Mouse (Mus musculus): Measurements from ENCODE around the gene Myo9b. TPM values are rescaled to one million over a fixed set of nuclear protein-coding genes. Genes with fewer than 3 reads are reported as not detected.

The Myo9b gene
- polyA plus RNA-seq, 1 experiment: 107 TPM

DNA sequence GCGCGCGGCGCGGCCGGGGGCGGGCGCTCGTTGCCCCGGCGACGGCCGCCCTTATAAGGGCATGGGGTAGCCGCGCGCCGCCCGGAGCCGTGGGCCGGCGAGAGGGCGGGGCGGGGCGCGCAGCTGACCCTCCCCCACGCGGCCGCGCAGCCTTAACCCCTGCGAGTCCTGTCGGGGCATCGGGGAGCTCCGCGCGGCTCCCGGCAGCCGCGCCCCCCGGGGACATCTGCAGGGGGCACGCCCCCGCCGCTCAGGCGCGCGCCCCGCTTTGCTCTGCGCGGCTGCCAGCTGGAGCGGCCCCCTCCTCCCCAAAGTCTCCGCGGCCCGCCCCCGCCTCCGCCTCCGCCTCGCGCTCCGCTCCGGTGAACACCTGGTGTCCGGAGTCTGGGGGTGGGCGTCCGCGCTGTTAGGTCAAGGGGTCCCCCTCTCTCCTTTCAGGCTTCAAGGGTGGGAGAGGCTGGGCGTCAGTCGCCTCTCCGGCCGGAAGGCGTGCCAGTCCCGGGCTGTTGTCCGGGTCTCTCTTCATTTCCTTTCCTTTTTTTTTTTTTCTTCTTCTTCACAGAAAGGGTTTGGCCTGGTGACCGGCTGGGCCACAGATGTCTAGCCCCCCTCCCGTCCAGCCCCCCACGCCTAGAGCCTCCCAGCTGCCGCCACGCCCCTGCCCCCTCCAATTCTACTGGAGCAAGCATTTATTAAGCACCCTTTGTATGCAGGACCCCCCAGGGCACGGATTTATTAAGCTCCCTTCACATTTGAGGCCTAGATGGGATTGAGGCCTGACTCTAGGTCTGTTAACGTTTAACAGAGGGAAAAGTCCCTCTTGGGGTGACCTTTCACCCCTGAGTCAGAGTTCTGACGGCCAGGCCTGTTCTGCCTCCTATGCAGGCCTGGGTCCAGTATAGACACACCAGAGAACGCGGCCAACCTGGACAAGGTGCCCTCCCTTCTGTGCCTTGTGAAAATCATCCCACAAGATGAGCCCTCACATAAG lies 109.8 kb downstream of the Myo9b start:
- peak overlapping the region; percentile 78 for H3K4me3 ChIP-seq (ENCODE audit: insufficient read depth, low read length)
- TF ChIP-seq POLR2A (IDR thresholded peaks at IDR 0.05; ENCODE audit: borderline replicate concordance, low read depth, low read length): no peak
- TF ChIP-seq CTCF (IDR thresholded peaks at IDR 0.05; ENCODE audit: low read depth, low read length): no peak
- H3K27ac ChIP-seq (ENCODE audit: insufficient read depth, low read depth, low read length): peak overlapping the region; percentile 9; the same call in 1 of the 2 replicates
- peaks cover 13% of the 10 kb centered on the region for H3K4me1 ChIP-seq (ENCODE audit: control insufficient read depth, insufficient read depth, low read length)

GRCm38 (mm10) chr8:71383396-71383795 lies 110.9 kb downstream of the Myo9b start:
- no peak overlapping the region for H3K27ac ChIP-seq (ENCODE audit: insufficient read depth, low read depth, low read length)
- no peak overlapping the region for H3K4me3 ChIP-seq (ENCODE audit: insufficient read depth, low read length)
- peaks cover 22% of the 10 kb centered on the region for H3K4me1 ChIP-seq (ENCODE audit: control insufficient read depth, insufficient read depth, low read length)
- TF ChIP-seq POLR2A (IDR thresholded peaks at IDR 0.05; ENCODE audit: borderline replicate concordance, low read depth, low read length): no peak
- no peak for TF ChIP-seq CTCF (IDR thresholded peaks at IDR 0.05; ENCODE audit: low read depth, low read length)

GRCm38 (mm10) chr8:71383860-71384259 lies 111.3 kb downstream of the Myo9b start:
- no peak overlapping the region for H3K4me3 ChIP-seq (ENCODE audit: insufficient read depth, low read length)
- peaks cover 26% of the 10 kb centered on the region for H3K4me1 ChIP-seq (ENCODE audit: control insufficient read depth, insufficient read depth, low read length)
- no peak for TF ChIP-seq POLR2A (IDR thresholded peaks at IDR 0.05; ENCODE audit: borderline replicate concordance, low read depth, low read length)
- no peak for TF ChIP-seq CTCF (IDR thresholded peaks at IDR 0.05; ENCODE audit: low read depth, low read length)
- no peak overlapping the region for H3K27ac ChIP-seq (ENCODE audit: insufficient read depth, low read depth, low read length)

DNA sequence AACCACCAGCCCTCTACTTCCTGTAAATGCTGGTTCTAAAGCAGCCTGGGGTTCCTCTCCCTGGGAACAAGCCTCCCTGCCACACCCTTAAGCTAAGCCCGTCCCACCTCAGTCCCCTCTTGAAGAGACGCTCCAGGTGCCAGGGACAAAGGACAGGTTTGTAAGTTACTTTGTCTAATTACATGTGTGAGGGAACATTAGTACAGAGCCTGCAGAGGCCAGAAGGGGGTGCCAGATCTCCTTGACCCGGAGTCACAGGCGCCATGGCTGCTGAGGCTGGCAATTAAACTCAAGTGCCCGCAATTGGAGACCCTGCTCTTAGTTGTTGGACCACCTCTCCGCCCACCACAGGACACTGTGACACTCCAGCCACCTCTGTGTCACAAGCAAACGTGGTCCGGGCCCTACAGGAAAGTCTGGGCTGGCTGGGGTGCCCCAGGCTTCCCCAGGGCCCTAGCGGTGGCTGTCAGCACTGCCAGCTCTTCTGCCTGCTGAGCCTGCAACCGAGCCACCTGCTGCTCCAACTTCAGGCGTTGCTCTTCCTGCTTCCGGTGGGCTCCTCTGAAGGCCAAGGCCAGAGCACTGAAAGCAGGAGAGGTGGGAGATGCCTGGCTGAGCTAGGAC lies 112.8 kb downstream of the Myo9b start:
- no peak overlapping the region for H3K4me3 ChIP-seq (ENCODE audit: insufficient read depth, low read length)
- TF ChIP-seq CTCF (IDR thresholded peaks at IDR 0.05; ENCODE audit: low read depth, low read length) (no peak), POLR2A (IDR thresholded peaks at IDR 0.05; ENCODE audit: borderline replicate concordance, low read depth, low read length) (no peak)
- H3K4me1 ChIP-seq (ENCODE audit: control insufficient read depth, insufficient read depth, low read length): peaks cover 27% of the 10 kb centered on the region
- no peak overlapping the region for H3K27ac ChIP-seq (ENCODE audit: insufficient read depth, low read depth, low read length)

DNA sequence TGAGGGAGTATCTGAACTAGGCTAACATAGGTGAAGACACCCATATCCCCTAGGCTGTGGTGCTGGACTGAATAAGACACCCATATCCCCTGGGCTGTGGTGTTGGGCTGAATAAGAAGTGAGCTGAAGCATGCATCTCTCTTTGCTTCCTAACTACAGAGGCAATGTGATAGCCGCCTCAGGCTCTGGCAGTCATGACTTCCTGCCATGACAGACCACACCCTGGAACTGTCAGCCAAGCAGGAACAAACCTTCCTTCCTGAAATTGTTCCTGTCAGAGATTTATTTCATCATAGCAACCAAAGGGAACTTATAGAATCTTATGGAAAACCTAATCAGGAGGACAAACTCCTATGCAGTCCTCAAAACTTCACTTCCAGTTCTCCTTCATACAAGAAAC lies 115.8 kb downstream of the Myo9b start:
- TF ChIP-seq CTCF (IDR thresholded peaks at IDR 0.05; ENCODE audit: low read depth, low read length) (no peak), POLR2A (IDR thresholded peaks at IDR 0.05; ENCODE audit: borderline replicate concordance, low read depth, low read length) (no peak)
- Histone ChIP-seq H3K27ac (ENCODE audit: insufficient read depth, low read depth, low read length) (peak overlapping the region; percentile 55), H3K4me3 (ENCODE audit: insufficient read depth, low read length) (no peak overlapping the region), H3K4me1 (ENCODE audit: control insufficient read depth, insufficient read depth, low read length) (peaks cover 19% of the 10 kb centered on the region)

GRCm38 (mm10) chr8:71391696-71392095 lies 119.2 kb downstream of the Myo9b start:
- no peak overlapping the region for H3K4me3 ChIP-seq (ENCODE audit: insufficient read depth, low read length)
- H3K4me1 ChIP-seq (ENCODE audit: control insufficient read depth, insufficient read depth, low read length): peaks cover 26% of the 10 kb centered on the region
- TF ChIP-seq CTCF (IDR thresholded peaks at IDR 0.05; ENCODE audit: low read depth, low read length) (no peak), POLR2A (IDR thresholded peaks at IDR 0.05; ENCODE audit: borderline replicate concordance, low read depth, low read length) (no peak)
- H3K27ac ChIP-seq (ENCODE audit: insufficient read depth, low read depth, low read length): no peak overlapping the region

- peaks cover 23% of the 10 kb centered on the region for H3K4me1 ChIP-seq (ENCODE audit: control insufficient read depth, insufficient read depth, low read length)
- no peak for TF ChIP-seq POLR2A (IDR thresholded peaks at IDR 0.05; ENCODE audit: borderline replicate concordance, low read depth, low read length)
- TF ChIP-seq CTCF (IDR thresholded peaks at IDR 0.05; ENCODE audit: low read depth, low read length): no peak
- no peak overlapping the region for H3K4me3 ChIP-seq (ENCODE audit: insufficient read depth, low read length)
- H3K27ac ChIP-seq (ENCODE audit: insufficient read depth, low read depth, low read length): no peak overlapping the region
Observed at GRCm38 (mm10) chr8:71392391-71392790, 119.9 kb downstream of the Myo9b start.

GRCm38 (mm10) chr8:71392871-71393270 lies 120.4 kb downstream of the Myo9b start:
- TF ChIP-seq POLR2A (IDR thresholded peaks at IDR 0.05; ENCODE audit: borderline replicate concordance, low read depth, low read length) (no peak), CTCF (IDR thresholded peaks at IDR 0.05; ENCODE audit: low read depth, low read length) (no peak)
- Histone ChIP-seq H3K4me3 (ENCODE audit: insufficient read depth, low read length) (no peak overlapping the region), H3K27ac (ENCODE audit: insufficient read depth, low read depth, low read length) (no peak overlapping the region)

GRCm38 (mm10) chr8:71394481-71394880 lies 122.0 kb downstream of the Myo9b start:
- TF ChIP-seq POLR2A (IDR thresholded peaks at IDR 0.05; ENCODE audit: borderline replicate concordance, low read depth, low read length) (no peak), CTCF (IDR thresholded peaks at IDR 0.05; ENCODE audit: low read depth, low read length) (no peak)
- H3K4me1 ChIP-seq (ENCODE audit: control insufficient read depth, insufficient read depth, low read length): peaks cover 8% of the 10 kb centered on the region
- H3K27ac ChIP-seq (ENCODE audit: insufficient read depth, low read depth, low read length): no peak overlapping the region
- no peak overlapping the region for H3K4me3 ChIP-seq (ENCODE audit: insufficient read depth, low read length)

More at GRCm38 (mm10) chr8:71392871-71393270, 120.4 kb downstream of the Myo9b start:
- peaks cover 19% of the 10 kb centered on the region for H3K4me1 ChIP-seq (ENCODE audit: control insufficient read depth, insufficient read depth, low read length)

- TF ChIP-seq POLR2A (IDR thresholded peaks at IDR 0.05; ENCODE audit: borderline replicate concordance, low read depth, low read length) (no peak), CTCF (IDR thresholded peaks at IDR 0.05; ENCODE audit: low read depth, low read length) (no peak)
- H3K4me1 ChIP-seq (ENCODE audit: control insufficient read depth, insufficient read depth, low read length): peaks cover 8% of the 10 kb centered on the region
- no peak overlapping the region for H3K4me3 ChIP-seq (ENCODE audit: insufficient read depth, low read length)
- H3K27ac ChIP-seq (ENCODE audit: insufficient read depth, low read depth, low read length): no peak overlapping the region
Observed at GRCm38 (mm10) chr8:71395071-71395470, 122.6 kb downstream of the Myo9b start.

Data from bone marrow macrophage, adult 2 months (primary cell).